Mouse (Mus musculus): ENCODE data around the gene Kat8. TPM values are rescaled to one million over a fixed set of nuclear protein-coding genes. Genes with fewer than 3 reads are reported as not detected.
"Not testable (repeated sequence)": the region's sequence is repeated elsewhere in the genome, so short reads cannot be mapped to it uniquely, and the experiment has no call there.

Kat8 gene
- total RNA-seq, 2 experiments from 2014 or later: 34.7 to 35.4 TPM

- Histone ChIP-seq H3K27ac (peak overlapping the region; percentile 94), H3K4me3 (peak overlapping the region; percentile 94)
- DNase-seq (ENCODE audit: extremely low spot score in 1 of 2, low spot score in 2 of 2): peak; percentile 95
- intact Hi-C loops (cut with DNase I): loop anchor here (1.0 to 2.0 kb wide), 2 partner anchors 22 to 32 kb away; partner anchors contain the start of genes Fus and Kat8
- TF ChIP-seq CTCF (IDR thresholded peaks at IDR 0.05): peak; percentile 99
Measured at GRCm38 (mm10) chr7:127935028-127935722, 22.9 kb downstream of the Kat8 start.

GRCm38 (mm10) chr7:127935748-127936159, 23.4 kb downstream of the Kat8 start:
- intact Hi-C loops (cut with DNase I): loop anchor here (1.0 to 2.0 kb wide), 2 partner anchors 23 to 32 kb away; partner anchors contain the start of genes Fus and Kat8

DNA sequence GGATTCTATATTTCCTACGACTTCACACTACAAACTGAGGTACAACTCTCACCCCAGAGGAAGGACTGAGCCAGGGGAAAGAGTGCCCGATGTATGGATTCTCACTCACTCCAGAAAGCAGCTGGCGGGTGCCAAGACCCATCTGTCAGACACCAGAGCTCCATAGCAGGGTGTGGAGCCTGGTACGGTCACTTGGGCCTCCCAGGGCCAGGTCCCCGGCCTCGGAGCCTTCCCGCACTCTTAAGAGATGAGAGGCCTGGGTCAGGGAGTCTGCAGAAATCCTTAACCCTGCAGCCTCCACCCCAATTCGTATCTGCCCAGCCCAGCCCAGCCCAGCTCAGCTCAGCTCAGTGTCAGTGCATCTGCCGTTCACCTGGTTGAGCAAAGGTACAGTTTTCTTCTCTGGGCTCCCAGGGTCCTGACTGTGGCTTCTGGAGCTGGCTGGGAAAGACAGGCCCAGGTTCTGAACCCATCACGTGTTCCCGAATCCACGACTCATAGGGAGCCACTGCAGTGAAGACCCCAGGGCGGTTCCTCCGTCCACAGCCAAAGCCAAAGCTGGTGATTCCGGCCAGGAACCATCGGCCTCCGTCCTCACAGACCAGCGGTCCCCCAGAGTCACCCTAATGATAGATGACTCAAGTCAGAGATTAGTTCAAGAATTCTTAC, 24.0 kb downstream of the Kat8 start:
- intact Hi-C loops (cut with DNase I): no loop called here
- DNase-seq (ENCODE audit: extremely low spot score in 1 of 2, low spot score in 2 of 2): no peak
- H3K27ac ChIP-seq: peak overlapping the region; percentile 94
- no peak for TF ChIP-seq CTCF (IDR thresholded peaks at IDR 0.05)
- peak overlapping the region; percentile 94 for H3K4me3 ChIP-seq

More at GRCm38 (mm10) chr7:127935748-127936159, 23.4 kb downstream of the Kat8 start:
- Histone ChIP-seq H3K4me3 (peak overlapping the region; percentile 94), H3K27ac (peak overlapping the region; percentile 94)
- no peak for DNase-seq (ENCODE audit: extremely low spot score in 1 of 2, low spot score in 2 of 2)
- TF ChIP-seq CTCF (IDR thresholded peaks at IDR 0.05): no peak; the same call in 1 of the 2 replicates

- H3K4me3 ChIP-seq; DNase-seq (ENCODE audit: extremely low spot score in 1 of 2, low spot score in 2 of 2); intact Hi-C loops (cut with DNase I); H3K27ac ChIP-seq: not testable (repeated sequence)
- peak; percentile 26 for TF ChIP-seq CTCF (IDR thresholded peaks at IDR 0.05)
Measured at GRCm38 (mm10) chr7:127942097-127942496, 29.8 kb downstream of the Kat8 start.

GRCm38 (mm10) chr7:127944614-127945013, 32.3 kb downstream of the Kat8 start:
- intact Hi-C loops (cut with DNase I): no loop called here

GRCm38 (mm10) chr7:127946470-127947023, 34.2 kb downstream of the Kat8 start, which contains the start of gene Prss36:
TSS of gene Prss36 (minus strand) at chr7:127946725.
- no peak for TF ChIP-seq CTCF (IDR thresholded peaks at IDR 0.05)
- Histone ChIP-seq H3K4me3 (no peak within 1 kb of the TSS), H3K27ac (no peak within 1 kb of the TSS)
- intact Hi-C loops (cut with DNase I): no loop called here
- DNase-seq (ENCODE audit: extremely low spot score in 1 of 2, low spot score in 2 of 2): no peak

More at GRCm38 (mm10) chr7:127944614-127945013, 32.3 kb downstream of the Kat8 start:
- Histone ChIP-seq H3K27ac (no peak overlapping the region), H3K4me3 (no peak overlapping the region)
- no peak for TF ChIP-seq CTCF (IDR thresholded peaks at IDR 0.05)
- DNase-seq (ENCODE audit: extremely low spot score in 1 of 2, low spot score in 2 of 2): no peak

DNA sequence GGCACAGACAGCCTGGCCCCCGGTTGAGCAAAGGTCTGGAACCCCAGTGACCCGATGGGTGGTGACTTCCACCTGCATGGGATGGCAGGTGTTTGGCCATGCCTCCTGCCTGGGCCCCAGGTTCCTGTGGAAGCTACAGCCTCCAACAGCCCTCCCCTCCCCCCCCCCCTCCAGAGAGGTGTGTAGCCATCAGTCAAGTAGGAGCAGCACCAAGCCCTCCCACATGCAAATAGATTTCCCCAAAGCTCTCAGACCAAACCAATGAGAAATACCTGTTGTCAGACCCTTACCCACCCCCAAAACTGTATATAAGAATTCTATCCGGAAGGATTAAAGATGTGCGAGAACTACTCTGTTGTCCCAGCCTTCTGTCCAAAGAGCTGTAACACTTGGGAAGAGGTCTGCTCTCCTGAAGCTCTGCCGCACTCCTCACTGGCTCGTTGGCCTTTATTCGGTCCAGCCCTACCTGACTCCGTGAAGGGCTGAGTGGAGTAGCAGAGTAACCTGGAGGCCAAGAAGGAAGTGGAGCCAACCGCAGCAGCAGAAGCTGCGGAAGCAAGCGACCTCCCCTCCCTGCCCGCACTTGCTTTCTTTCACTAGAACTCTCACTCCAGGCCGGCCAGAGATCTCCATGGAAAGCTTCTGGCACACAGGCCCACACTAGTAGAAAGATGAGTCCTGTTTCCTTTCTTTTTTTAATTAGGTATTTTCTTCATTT, 40.7 kb downstream of the Kat8 start:
- no peak overlapping the region for H3K27ac ChIP-seq
- intact Hi-C loops (cut with DNase I): no loop called here
- TF ChIP-seq CTCF (IDR thresholded peaks at IDR 0.05): no peak
- H3K4me3 ChIP-seq: no peak overlapping the region
- no peak for DNase-seq (ENCODE audit: extremely low spot score in 1 of 2, low spot score in 2 of 2)

GRCm38 (mm10) chr7:127959364-127959763, 47.0 kb downstream of the Kat8 start:
- Histone ChIP-seq H3K27ac (no peak overlapping the region), H3K4me3 (no peak overlapping the region)
- intact Hi-C loops (cut with DNase I): no loop called here
- no peak for DNase-seq (ENCODE audit: extremely low spot score in 1 of 2, low spot score in 2 of 2)
- no peak for TF ChIP-seq CTCF (IDR thresholded peaks at IDR 0.05)

DNA sequence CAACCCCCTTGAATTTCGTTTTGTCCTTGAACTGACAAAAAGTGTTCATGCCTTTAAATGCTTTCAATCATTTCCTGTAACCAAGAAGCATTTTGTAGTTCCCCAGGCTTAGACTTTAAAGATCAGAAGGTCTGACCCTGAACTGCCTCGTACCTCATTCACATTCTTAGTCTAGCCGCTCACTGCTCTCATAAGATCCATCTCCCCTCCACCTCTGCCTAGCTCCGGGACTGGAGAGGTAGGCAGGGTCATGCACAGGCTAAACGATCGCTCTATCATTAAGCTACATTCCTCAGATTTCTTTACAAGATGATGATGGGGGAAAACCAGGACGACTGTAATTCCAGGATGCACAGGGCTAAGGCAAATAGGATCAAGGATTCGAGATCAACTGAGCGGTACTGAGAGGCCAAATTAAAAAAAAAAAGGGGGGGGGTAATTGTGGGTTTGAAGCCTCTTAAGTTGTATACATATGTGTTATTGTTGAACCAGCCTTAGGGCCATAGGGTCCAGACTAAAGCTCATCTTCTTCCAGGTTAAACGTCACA, 54.1 kb downstream of the Kat8 start:
- Histone ChIP-seq H3K27ac (peak overlapping the region; percentile 100), H3K4me3 (peak overlapping the region; percentile 94)
- no peak for DNase-seq (ENCODE audit: extremely low spot score in 1 of 2, low spot score in 2 of 2)
- TF ChIP-seq CTCF (IDR thresholded peaks at IDR 0.05): no peak
- intact Hi-C loops (cut with DNase I): loop anchor here (2.0 to 5.0 kb wide), 2 partner anchors 54 to 189 kb away; partner anchors contain the start of genes Kat8 and Setd1a

GRCm38 (mm10) chr7:127967004-127967921, 54.9 kb downstream of the Kat8 start, which contains the start of gene Fus:
TSS of gene Fus (plus strand) at chr7:127967457.
- Histone ChIP-seq H3K4me3 (peak within 1 kb of the TSS; percentile 94), H3K27ac (peak within 1 kb of the TSS; percentile 100)
- intact Hi-C loops (cut with DNase I): loop anchor here (1.0 to 5.0 kb wide), 3 partner anchors 32 to 190 kb away; partner anchors contain the start of genes Kat8 and Setd1a
- DNase-seq (ENCODE audit: extremely low spot score in 1 of 2, low spot score in 2 of 2): peak; percentile 92 to 96
- peak; percentile 22; the same call in 1 of the 2 replicates for TF ChIP-seq CTCF (IDR thresholded peaks at IDR 0.05)

All from left cerebral cortex, adult 2 months (tissue).